Mouse (Mus musculus): ENCODE data around the gene Slc13a3. TPM values are rescaled to one million over a fixed set of nuclear protein-coding genes. Genes with fewer than 3 reads are reported as not detected.

Slc13a3 gene
- polyA plus RNA-seq, 1 experiment from 2014 or later = 0.28 TPM

DNA sequence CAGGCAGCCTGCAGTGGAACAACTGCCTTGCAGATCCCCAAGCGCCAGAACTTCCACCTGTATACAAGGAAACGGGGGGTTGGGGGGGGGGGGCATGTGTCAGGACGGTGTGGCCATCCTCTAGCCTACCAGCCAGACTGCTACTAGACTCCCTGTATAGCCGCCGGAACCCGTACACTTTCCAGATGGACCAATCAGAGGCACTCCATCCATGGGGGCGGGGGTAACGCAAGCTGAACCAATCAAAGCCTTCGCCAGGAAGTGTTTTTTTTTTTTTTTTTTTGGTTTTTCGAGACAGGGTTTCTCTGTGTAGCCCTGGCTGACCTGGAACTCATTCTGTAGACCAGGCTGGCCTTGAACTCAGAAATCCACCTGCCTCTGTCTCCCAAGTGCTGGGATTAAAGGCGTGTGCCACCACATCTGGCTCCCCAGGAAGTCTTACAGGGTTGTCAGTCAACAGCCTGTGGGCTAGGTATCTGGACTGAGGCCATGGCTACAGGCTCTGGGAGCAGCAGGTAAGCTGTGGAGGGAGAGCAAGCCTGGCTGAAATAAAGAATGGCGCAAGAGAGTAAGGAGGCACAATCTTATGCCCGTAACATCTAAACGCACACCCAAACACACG, 74.8 kb downstream of the Slc13a3 start:
- ATAC-seq (ENCODE audit: insufficient number of reproducible peaks, low FRiP score, low TSS enrichment, low read depth) = no peak
- Histone ChIP-seq H3K36me3 (no peaks in the 10 kb centered on the region), H3K9me3 (no peaks in the 10 kb centered on the region), H3K4me1 (peaks cover 25% of the 10 kb centered on the region), H3K27ac (no peak overlapping the region), H3K9ac (no peak overlapping the region), H3K4me2 (no peak overlapping the region), H3K4me3 (no peak overlapping the region), H3K27me3 (no peaks in the 10 kb centered on the region)
- WGBS = 64% methylated on average over 15 of the region's 15 CpGs

GRCm38 (mm10) chr2:165397502-165398163, 75.4 kb downstream of the Slc13a3 start:
- H3K27me3 ChIP-seq = no peaks in the 10 kb centered on the region
- H3K4me1 ChIP-seq = peaks cover 25% of the 10 kb centered on the region
- H3K9ac ChIP-seq = no peak overlapping the region
- 65% methylated on average over 23 of the region's 23 CpGs for WGBS
- no peak overlapping the region for H3K4me3 ChIP-seq
- H3K27ac ChIP-seq = peak overlapping the region; percentile 35; the same call in 1 of the 2 replicates
- H3K4me2 ChIP-seq = no peak overlapping the region
- no peaks in the 10 kb centered on the region for H3K36me3 ChIP-seq
- no peak for ATAC-seq (ENCODE audit: insufficient number of reproducible peaks, low FRiP score, low TSS enrichment, low read depth)
- no peaks in the 10 kb centered on the region for H3K9me3 ChIP-seq

- Histone ChIP-seq H3K9me3 (no peaks in the 10 kb centered on the region), H3K4me1 (peaks cover 27% of the 10 kb centered on the region), H3K4me3 (no peak overlapping the region), H3K4me2 (no peak overlapping the region), H3K9ac (no peak overlapping the region), H3K27me3 (no peaks in the 10 kb centered on the region), H3K27ac (peak overlapping the region; percentile 35; the same call in 1 of the 2 replicates), H3K36me3 (no peaks in the 10 kb centered on the region)
- peak; percentile 27; the same call in 1 of the 2 replicates for ATAC-seq (ENCODE audit: insufficient number of reproducible peaks, low FRiP score, low TSS enrichment, low read depth)
- 43% methylated on average over 20 of the region's 20 CpGs for WGBS
These were observed 76.1 kb downstream of the Slc13a3 start for GRCm38 (mm10) chr2:165396831-165397501.

GRCm38 (mm10) chr2:165392156-165392555, 80.9 kb downstream of the Slc13a3 start:
- no peaks in the 10 kb centered on the region for H3K9me3 ChIP-seq
- 0 out of 2 replicates have a peak overlapping the region, but pooled peaks have one; percentile 33 for H3K27ac ChIP-seq
- H3K4me2 ChIP-seq = no peak overlapping the region
- H3K27me3 ChIP-seq = no peaks in the 10 kb centered on the region
- H3K9ac ChIP-seq = no peak overlapping the region
- no peaks in the 10 kb centered on the region for H3K36me3 ChIP-seq
- H3K4me3 ChIP-seq = no peak overlapping the region
- peaks cover 12% of the 10 kb centered on the region for H3K4me1 ChIP-seq
- WGBS = 74% methylated on average over 4 of the region's 4 CpGs
- no peak for ATAC-seq (ENCODE audit: insufficient number of reproducible peaks, low FRiP score, low TSS enrichment, low read depth)

- H3K36me3 ChIP-seq = peaks cover 4% of the 10 kb centered on the region
- no peak for ATAC-seq (ENCODE audit: insufficient number of reproducible peaks, low FRiP score, low TSS enrichment, low read depth)
- WGBS = 9% methylated on average over 8 of the region's 8 CpGs
These were observed 81.5 kb downstream of the Slc13a3 start for GRCm38 (mm10) chr2:165391561-165391960.

GRCm38 (mm10) chr2:165389299-165389952, 83.6 kb downstream of the Slc13a3 start:
- WGBS = 75% methylated on average over 6 of the region's 6 CpGs
- no peak overlapping the region for H3K4me2 ChIP-seq
- H3K36me3 ChIP-seq = peaks cover 23% of the 10 kb centered on the region
- no peak overlapping the region for H3K9ac ChIP-seq
- ATAC-seq (ENCODE audit: insufficient number of reproducible peaks, low FRiP score, low TSS enrichment, low read depth) = no peak
- peaks cover 9% of the 10 kb centered on the region for H3K4me1 ChIP-seq
- no peak overlapping the region for H3K4me3 ChIP-seq
- H3K27me3 ChIP-seq = no peaks in the 10 kb centered on the region
- H3K9me3 ChIP-seq = no peaks in the 10 kb centered on the region
- H3K27ac ChIP-seq = no peak overlapping the region

More at GRCm38 (mm10) chr2:165391561-165391960, 81.5 kb downstream of the Slc13a3 start:
- Histone ChIP-seq H3K4me3 (no peak overlapping the region), H3K27me3 (no peaks in the 10 kb centered on the region), H3K9me3 (no peaks in the 10 kb centered on the region), H3K27ac (no peak overlapping the region), H3K4me2 (no peak overlapping the region), H3K9ac (no peak overlapping the region), H3K4me1 (peaks cover 10% of the 10 kb centered on the region)

DNA sequence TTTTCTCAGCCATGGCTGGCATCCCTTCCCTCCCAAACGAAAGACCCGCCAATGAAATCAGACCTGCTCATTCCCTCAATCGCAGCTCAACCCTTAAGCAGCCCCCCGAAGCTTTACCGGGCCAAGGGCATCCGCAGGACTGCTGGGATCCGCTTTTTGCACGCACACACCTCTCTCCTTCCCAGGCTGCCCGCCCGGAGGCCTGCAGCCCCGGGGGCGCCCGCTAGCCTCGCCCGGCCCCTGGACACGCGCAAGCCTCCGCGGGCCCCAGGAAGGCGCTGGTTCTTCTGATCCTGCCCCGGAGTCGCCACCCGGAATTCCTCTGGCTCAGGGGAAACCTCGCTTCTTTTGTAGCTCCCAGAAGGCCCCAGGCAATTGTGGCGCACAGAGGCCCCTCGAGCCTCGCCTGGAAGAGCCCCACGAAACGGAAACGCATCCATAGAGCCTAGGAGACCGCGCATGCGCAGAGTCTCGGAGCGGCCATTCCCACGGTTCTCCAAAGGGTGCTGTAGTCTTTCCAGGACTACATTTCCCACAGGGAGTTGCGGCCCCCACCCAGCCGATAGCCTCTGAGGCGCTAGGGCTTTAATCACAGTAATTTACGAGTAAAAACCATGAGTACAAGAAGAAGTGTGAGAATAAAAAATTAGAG, 85.1 kb downstream of the Slc13a3 start, which contains the start of gene Zfp334:
Zfp334 (minus strand) TSS at position 416 of the 652 bp plus-strand sequence.
- peak within 1 kb of the TSS; percentile 81 for H3K4me3 ChIP-seq
- WGBS = under 1% methylated on average over 40 of the region's 40 CpGs
- no peaks in the 10 kb centered on the region for H3K9me3 ChIP-seq
- H3K27me3 ChIP-seq = no peaks in the 10 kb centered on the region
- peaks cover 37% of the 10 kb centered on the region for H3K36me3 ChIP-seq
- peak within 1 kb of the TSS; percentile 82 for H3K27ac ChIP-seq
- H3K9ac ChIP-seq = peak within 1 kb of the TSS; percentile 79
- ATAC-seq (ENCODE audit: insufficient number of reproducible peaks, low FRiP score, low TSS enrichment, low read depth) = peak; percentile 82
- peak within 1 kb of the TSS; percentile 65 for H3K4me2 ChIP-seq
- peaks cover 9% of the 10 kb centered on the region for H3K4me1 ChIP-seq

- H3K4me1 ChIP-seq = peaks cover 9% of the 10 kb centered on the region
- ATAC-seq (ENCODE audit: insufficient number of reproducible peaks, low FRiP score, low TSS enrichment, low read depth) = no peak
These were observed 85.7 kb downstream of the Slc13a3 start for GRCm38 (mm10) chr2:165387370-165387769.

GRCm38 (mm10) chr2:165380050-165380449, 93.0 kb downstream of the Slc13a3 start:
- no peak for ATAC-seq (ENCODE audit: insufficient number of reproducible peaks, low FRiP score, low TSS enrichment, low read depth)
- WGBS = 96% methylated on average over 25 of the region's 25 CpGs
- Histone ChIP-seq H3K27me3 (no peaks in the 10 kb centered on the region), H3K4me1 (no peaks in the 10 kb centered on the region), H3K4me2 (no peak overlapping the region), H3K27ac (no peak overlapping the region), H3K9ac (no peak overlapping the region), H3K4me3 (no peak overlapping the region), H3K9me3 (peaks cover 4% of the 10 kb centered on the region; the same call in 1 of the 2 replicates), H3K36me3 (peaks cover 89% of the 10 kb centered on the region)

More at GRCm38 (mm10) chr2:165387370-165387769, 85.7 kb downstream of the Slc13a3 start:
- H3K9me3 ChIP-seq = no peaks in the 10 kb centered on the region
- H3K27me3 ChIP-seq = no peaks in the 10 kb centered on the region
- 7% methylated on average over 4 of the region's 4 CpGs for WGBS
- H3K4me2 ChIP-seq = peak overlapping the region; percentile 65
- peak overlapping the region; percentile 79; the same call in 1 of the 2 replicates for H3K9ac ChIP-seq
- H3K36me3 ChIP-seq = peaks cover 43% of the 10 kb centered on the region
- H3K27ac ChIP-seq = peak overlapping the region; percentile 82; the same call in 1 of the 2 replicates
- peak overlapping the region; percentile 81 for H3K4me3 ChIP-seq

- no peak overlapping the region for H3K27ac ChIP-seq
- H3K4me3 ChIP-seq = no peak overlapping the region
- no peaks in the 10 kb centered on the region for H3K4me1 ChIP-seq
- H3K4me2 ChIP-seq = no peak overlapping the region
- H3K36me3 ChIP-seq = peaks cover 59% of the 10 kb centered on the region
- no peaks in the 10 kb centered on the region for H3K27me3 ChIP-seq
- WGBS = 84% methylated on average over 4 of the region's 4 CpGs
- ATAC-seq (ENCODE audit: insufficient number of reproducible peaks, low FRiP score, low TSS enrichment, low read depth) = no peak
- no peak overlapping the region for H3K9ac ChIP-seq
- peaks cover 2% of the 10 kb centered on the region; the same call in 1 of the 2 replicates for H3K9me3 ChIP-seq
These were observed 97.0 kb downstream of the Slc13a3 start for GRCm38 (mm10) chr2:165376001-165376400.

GRCm38 (mm10) chr2:165375478-165375877, 97.6 kb downstream of the Slc13a3 start:
- WGBS = 93% methylated on average over 5 of the region's 5 CpGs
- H3K4me1 ChIP-seq = no peaks in the 10 kb centered on the region
- no peak for ATAC-seq (ENCODE audit: insufficient number of reproducible peaks, low FRiP score, low TSS enrichment, low read depth)

More at GRCm38 (mm10) chr2:165375478-165375877, 97.6 kb downstream of the Slc13a3 start:
- Histone ChIP-seq H3K36me3 (peaks cover 53% of the 10 kb centered on the region), H3K27me3 (no peaks in the 10 kb centered on the region), H3K4me3 (no peak overlapping the region), H3K4me2 (no peak overlapping the region), H3K27ac (no peak overlapping the region), H3K9me3 (no peaks in the 10 kb centered on the region), H3K9ac (no peak overlapping the region)
